Comparison of ENCODE assay signal across 9 mouse cellular contexts in the genomic region with DNA sequence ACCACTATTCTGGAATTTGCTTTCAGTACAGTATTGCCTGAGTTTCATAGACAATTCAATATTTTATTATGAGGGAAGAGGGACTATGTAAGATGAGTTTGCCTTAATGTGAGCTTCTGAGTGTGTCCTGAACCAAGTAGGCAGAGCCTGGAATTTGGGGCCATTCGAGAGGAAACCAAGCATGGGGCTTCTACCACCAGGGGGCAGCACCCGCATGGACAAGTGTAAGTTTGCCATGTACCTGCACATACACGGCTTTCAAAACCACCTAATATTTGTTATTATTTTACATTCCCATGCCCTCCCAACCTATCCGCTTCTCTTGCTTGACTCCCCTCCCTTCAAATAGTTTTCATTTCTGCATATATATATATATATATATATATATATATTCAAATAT. TPM values are rescaled to one million over a fixed set of nuclear protein-coding genes. Genes with fewer than 3 reads are reported as not detected.
A peak's percentile ranks its signal among the peaks of the same experiment; 100 is the strongest.
DNase-seq lines count a peak whose midpoint lies in the region; ATAC-seq and TF ChIP-seq lines count a peak whose summit lies in the region.
"Had no signal": no experiment of that assay in that cellular context is flagged by ENCODE, and none has a peak within 500 bp of the region (broad histone marks: within the 10 kb centered on the region; RNA-seq: fewer than 3 reads in every experiment).

No protein-coding gene starts in this region.

- 8% methylated on average over 4 of the region's 4 CpGs for WGBS in forebrain, embryonic 11.5 days
- 7% methylated on average over 4 of the region's 4 CpGs for WGBS in hindbrain, embryonic 16.5 days
- WGBS in midbrain, embryonic 15.5 days, result 4% methylated on average over 4 of the region's 4 CpGs

- H3K27me3 ChIP-seq in forebrain, embryonic 11.5 days (ENCODE audit: control insufficient read depth, insufficient read depth, low read length), result no peaks in the 10 kb centered on the region
- H3K27me3 ChIP-seq in hindbrain, embryonic 16.5 days (replicated peaks; ENCODE audit: control insufficient read depth, insufficient read depth, low read length), result no peaks in the 10 kb centered on the region
- H3K27me3 ChIP-seq in midbrain, embryonic 15.5 days (replicated peaks), result no peaks in the 10 kb centered on the region
- H3K27me3 ChIP-seq: liver, embryonic 15.5 days had no signal

- H3K4me3 ChIP-seq in bone marrow macrophage, adult 2 months (ENCODE audit: insufficient read depth, low read length), result no peak overlapping the region
- H3K4me3 ChIP-seq in forebrain, embryonic 11.5 days (ENCODE audit: low read depth, low read length), result no peak overlapping the region
- no peak overlapping the region for H3K4me3 ChIP-seq in hindbrain, embryonic 16.5 days (ENCODE audit: low read length)
- H3K4me3 ChIP-seq in midbrain, embryonic 15.5 days, result no peak overlapping the region
- H3K4me3 ChIP-seq: liver, embryonic 15.5 days had no signal

- H3K27ac ChIP-seq in bone marrow macrophage, adult 2 months (ENCODE audit: insufficient read depth, low read depth, low read length), result no peak overlapping the region
- no peak overlapping the region for H3K27ac ChIP-seq in forebrain, embryonic 11.5 days (ENCODE audit: low read depth, low read length)
- H3K27ac ChIP-seq in hindbrain, embryonic 16.5 days (ENCODE audit: low read depth, low read length), result no peak overlapping the region
- H3K27ac ChIP-seq in midbrain, embryonic 15.5 days, result no peak overlapping the region
- H3K27ac ChIP-seq: liver, embryonic 15.5 days had no signal

- TF ChIP-seq CTCF in bone marrow macrophage, adult 2 months (IDR thresholded peaks at IDR 0.05; ENCODE audit: low read depth, low read length), result peak; percentile 83

- H3K4me1 ChIP-seq in bone marrow macrophage, adult 2 months (ENCODE audit: control insufficient read depth, insufficient read depth, low read length), result peaks cover 18% of the 10 kb centered on the region
- H3K4me1 ChIP-seq in forebrain, embryonic 11.5 days (replicated peaks; ENCODE audit: control insufficient read depth, insufficient read depth, low read length), result no peaks in the 10 kb centered on the region
- H3K4me1 ChIP-seq in hindbrain, embryonic 16.5 days (ENCODE audit: control insufficient read depth, insufficient read depth, low read depth, low read length), result no peaks in the 10 kb centered on the region
- H3K4me1 ChIP-seq in midbrain, embryonic 15.5 days, result no peaks in the 10 kb centered on the region

- H3K36me3 ChIP-seq in forebrain, embryonic 11.5 days (ENCODE audit: control insufficient read depth, insufficient read depth, low read length), result no peaks in the 10 kb centered on the region
- no peaks in the 10 kb centered on the region for H3K36me3 ChIP-seq in hindbrain, embryonic 16.5 days (ENCODE audit: control insufficient read depth, insufficient read depth, low read length)
- H3K36me3 ChIP-seq in midbrain, embryonic 15.5 days (replicated peaks), result no peaks in the 10 kb centered on the region
- H3K36me3 ChIP-seq: liver, embryonic 15.5 days had no signal

- TF ChIP-seq POLR2A in bone marrow macrophage, adult 2 months (IDR thresholded peaks at IDR 0.05; ENCODE audit: borderline replicate concordance, low read depth, low read length), result no peak

- H3K9me3 ChIP-seq in forebrain, embryonic 11.5 days (ENCODE audit: control insufficient read depth, low read length), result no peaks in the 10 kb centered on the region
- H3K9me3 ChIP-seq in hindbrain, embryonic 16.5 days (ENCODE audit: control insufficient read depth, low read length), result no peaks in the 10 kb centered on the region
- H3K9me3 ChIP-seq in midbrain, embryonic 15.5 days, result no peaks in the 10 kb centered on the region
- H3K9me3 ChIP-seq: liver, embryonic 15.5 days had no signal

- peak; percentile 26 for DNase-seq in MEL-GATA-1-ER (ENCODE audit: extremely low read depth, low read depth)
- DNase-seq in forebrain, embryonic 11.5 days (ENCODE audit: low spot score), result peak; percentile 90
- peak; percentile 18 to 82 for DNase-seq in left cerebral cortex, postnatal 10 days (ENCODE audit: extremely low spot score in 1 of 2, low spot score in 2 of 2)
- peak; percentile 44 to 63 for DNase-seq in spleen, postnatal 36 days (ENCODE audit: low spot score in 2 of 2)

- H3K4me2 ChIP-seq in forebrain, embryonic 11.5 days (ENCODE audit: low read depth, low read length, severe bottlenecking), result no peak overlapping the region
- no peak overlapping the region for H3K4me2 ChIP-seq in hindbrain, embryonic 16.5 days (ENCODE audit: low read length)
- H3K4me2 ChIP-seq in midbrain, embryonic 15.5 days, result no peak overlapping the region
- H3K4me2 ChIP-seq: liver, embryonic 15.5 days had no signal

- peak; percentile 76 for ATAC-seq in forebrain, embryonic 11.5 days (replicated peaks; ENCODE audit: low FRiP score)
- peak; percentile 68 for ATAC-seq in hindbrain, embryonic 16.5 days
- peak; percentile 80 for ATAC-seq in midbrain, embryonic 15.5 days (replicated peaks)
- ATAC-seq in monocyte, adult 5-6 weeks (replicated peaks; ENCODE audit: insufficient number of reproducible peaks, low FRiP score, low TSS enrichment, poor library complexity, severe bottlenecking), result no peak

- no peak overlapping the region for H3K9ac ChIP-seq in forebrain, embryonic 11.5 days (ENCODE audit: low read length)
- no peak overlapping the region for H3K9ac ChIP-seq in hindbrain, embryonic 16.5 days (ENCODE audit: low read depth, low read length)
- H3K9ac ChIP-seq in midbrain, embryonic 15.5 days, result no peak overlapping the region
- H3K9ac ChIP-seq: liver, embryonic 15.5 days had no signal

- intact Hi-C loops in left cerebral cortex, postnatal 10 days (cut with DNase I), result no loop called here

RNA-seq across cellular contexts. Expression of gene A430078G23Rik, which starts 4.8 kb away (rescaled TPM):
- polyA plus RNA-seq in bone marrow macrophage, adult 2 months (2012; ENCODE audit: insufficient read depth, insufficient read length, missing spikeins), result 0.70 and 1.1 TPM in 2 replicates
- polyA plus RNA-seq in forebrain, embryonic 11.5 days (2014; fragmentation: Nextera tagmentation; extraction: Ambion mirVana), result not detected in 2 replicates
- polyA plus RNA-seq in hindbrain, embryonic 16.5 days (2015; fragmentation: Nextera tagmentation; extraction: Ambion mirVana), result not detected in 2 replicates
- total RNA-seq in left cerebral cortex, postnatal 10 days (2021), result not detected
- not detected in 2 replicates for polyA plus RNA-seq in midbrain, embryonic 15.5 days (2015; fragmentation: Nextera tagmentation; extraction: Ambion mirVana)
- 62.9 to 119 TPM (median 81.1 TPM) in 3 replicates for total RNA-seq in monocyte, adult 5-6 weeks (2017)

RNA-seq across cellular contexts. Expression of gene Arhgef18, which starts 34.7 kb away (rescaled TPM):
- 1.9 and 2.3 TPM in 2 replicates for polyA plus RNA-seq in bone marrow macrophage, adult 2 months (2012; ENCODE audit: insufficient read depth, insufficient read length, missing spikeins)
- polyA plus RNA-seq in forebrain, embryonic 11.5 days (2014; fragmentation: Nextera tagmentation; extraction: Ambion mirVana), result 10.4 and 12.3 TPM in 2 replicates
- polyA plus RNA-seq in hindbrain, embryonic 16.5 days (2015; fragmentation: Nextera tagmentation; extraction: Ambion mirVana), result 11.5 and 11.7 TPM in 2 replicates
- 10 to 100 TPM; 33.3 to 35.6 TPM for total RNA-seq in left cerebral cortex, postnatal 10 days (2021)
- 11.8 and 13.3 TPM in 2 replicates for polyA plus RNA-seq in midbrain, embryonic 15.5 days (2015; fragmentation: Nextera tagmentation; extraction: Ambion mirVana)
- 44.8 to 134 TPM (median 53.5 TPM) in 3 replicates for total RNA-seq in monocyte, adult 5-6 weeks (2017)

Comparison
In these comparisons a context has a peak if more than half of its experiments do, and no peak if none do; other contexts are left out.
1. DNase-seq: peak in every context shown above with its lines; median percentile 90 in forebrain, embryonic 11.5 days; 54 in spleen, postnatal 36 days; 50 in left cerebral cortex, postnatal 10 days; 26 in MEL-GATA-1-ER.